Mouse (Mus musculus) adrenal gland, adult 2 months (tissue): ENCODE results near the gene Arhgef11. TPM values are rescaled to one million over a fixed set of nuclear protein-coding genes. Genes with fewer than 3 reads are reported as not detected.
A peak's percentile ranks its signal among the peaks of the same experiment; 100 is the strongest.

Source experiments
- DNase-seq: peaks from one replicate; pipeline ENCODE4 v3.0.0; 2021
- polyA plus RNA-seq: library from polyadenylated mRNA; depleted of rRNA; stranded (reverse); fragments of >200 nt; gene quantifications from 2 replicates; pipeline ENCODE4 v1.2.3, GENCODE M21; 2012
- total RNA-seq, 2 experiments: library from RNA; stranded (reverse); gene quantifications; 2 replicates each; pipeline ENCODE4 v1.2.3; 2021

Arhgef11 gene
- total and polyA plus RNA-seq, 3 experiments: 33.0 to 40.0 (median 38.0) TPM

DNA sequence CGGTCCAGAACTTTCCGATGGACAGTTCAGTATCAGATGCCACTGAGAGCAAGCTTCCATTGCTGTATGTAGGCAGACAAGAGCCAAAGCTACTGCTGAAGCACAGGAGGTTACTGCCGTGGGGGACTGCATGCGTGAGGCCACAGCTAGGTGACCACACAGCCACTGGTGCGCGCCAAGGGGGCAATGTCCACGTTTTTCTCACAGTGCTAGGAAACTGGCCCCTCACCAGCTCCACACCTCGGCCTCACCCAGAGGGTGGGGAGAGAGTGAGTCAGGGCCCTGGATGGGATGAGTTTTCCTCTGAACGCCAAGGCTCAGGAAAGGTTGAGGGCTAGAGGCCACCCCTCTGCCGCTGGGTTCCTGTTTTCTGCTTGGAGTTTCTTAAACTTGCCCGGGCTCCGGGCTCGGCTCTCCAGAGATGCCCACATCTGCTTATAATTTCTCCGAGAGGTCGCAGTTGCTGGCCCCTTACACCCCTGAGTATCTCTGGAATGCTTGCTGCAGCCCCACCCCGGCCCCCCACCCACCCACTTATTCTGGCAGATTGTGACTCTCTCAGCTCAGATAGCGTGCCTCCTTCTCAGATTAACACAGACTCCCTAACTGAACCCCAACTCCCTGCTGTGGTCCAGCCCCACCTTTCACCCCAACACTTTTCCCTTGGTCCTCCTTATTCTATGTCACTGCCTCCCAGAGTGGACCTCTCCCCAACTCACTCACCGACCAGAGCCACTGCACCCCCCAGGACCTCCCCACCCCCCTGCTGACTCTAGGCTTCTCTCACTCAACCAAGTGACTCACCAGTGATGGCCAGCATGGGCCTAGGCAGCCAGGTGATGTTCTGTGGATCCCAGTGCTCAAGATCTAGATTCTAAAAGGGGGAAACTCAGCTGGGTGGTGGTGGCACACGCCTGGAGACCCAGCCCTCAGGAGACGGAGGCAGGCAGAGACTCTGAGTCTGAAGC lies 144.3 kb downstream of the Arhgef11 start:
- no peak for DNase-seq

DNA sequence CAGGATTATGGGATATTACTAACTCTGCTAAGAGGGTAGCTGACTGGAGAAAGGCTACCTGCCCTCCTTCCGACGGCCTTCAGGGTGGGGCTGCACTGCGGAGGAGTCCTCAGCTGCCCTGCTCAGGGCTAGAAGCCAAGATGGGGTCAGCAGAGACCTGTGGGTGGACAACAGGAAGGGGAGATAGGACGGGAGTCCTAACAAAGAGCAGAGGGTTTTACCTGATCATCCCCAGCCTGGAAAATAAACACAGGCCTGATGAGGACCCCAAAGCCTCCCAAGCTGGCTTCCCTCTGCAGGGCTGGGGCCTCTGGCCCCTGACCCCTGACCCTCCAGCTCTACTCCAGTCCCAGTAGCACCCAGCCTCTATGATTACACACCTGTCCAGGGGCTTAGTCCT lies 145.8 kb downstream of the Arhgef11 start:
- no peak for DNase-seq

DNA sequence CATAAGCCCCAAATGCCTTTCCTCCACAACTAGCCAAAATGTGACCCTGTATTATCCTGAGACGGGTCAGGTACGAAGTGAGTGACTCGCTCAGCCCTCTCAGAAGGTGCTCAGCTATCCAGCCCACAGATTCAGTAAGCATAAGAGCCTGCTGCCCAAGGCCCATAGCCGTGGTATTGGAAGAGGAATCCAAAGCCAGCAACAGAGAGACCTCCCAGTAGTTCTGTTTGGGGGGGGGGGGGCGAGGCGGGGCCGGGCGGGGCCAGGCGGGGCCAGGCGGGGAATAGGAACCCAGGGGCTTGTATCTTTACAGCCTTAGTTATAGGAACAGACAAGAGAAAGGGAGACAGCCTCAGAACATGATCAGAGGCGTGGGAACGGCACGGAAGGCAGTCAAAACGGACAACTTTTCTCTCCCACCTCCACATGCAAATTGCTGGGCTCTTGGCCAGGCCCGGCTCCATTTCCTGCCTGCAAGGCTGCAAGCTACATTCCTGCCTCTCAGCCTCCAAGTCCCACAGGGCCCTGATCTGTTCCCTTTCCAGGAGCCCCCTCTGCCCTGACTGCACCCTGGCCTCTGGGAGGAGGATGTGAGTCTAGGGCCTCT lies 146.4 kb downstream of the Arhgef11 start:
- DNase-seq: peak; percentile 75

DNA sequence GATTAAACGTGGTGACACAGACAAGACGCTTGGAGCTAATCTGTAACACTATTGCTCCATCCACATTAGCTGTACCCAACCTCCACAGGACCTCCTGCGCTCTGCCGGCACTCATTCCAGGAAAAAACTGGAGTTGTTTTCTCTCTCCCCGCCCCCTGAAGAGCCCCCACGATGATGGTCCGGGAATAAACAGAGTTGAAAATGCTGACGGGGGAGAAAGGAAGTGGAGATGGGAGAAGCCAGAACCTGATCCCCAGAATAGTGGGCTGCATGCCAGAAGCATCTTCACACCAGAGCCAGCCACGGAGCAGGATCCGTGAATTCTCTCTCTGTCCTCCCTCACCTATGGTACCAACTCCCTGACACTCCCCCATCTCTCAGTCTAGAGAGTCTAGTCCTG lies 147.1 kb downstream of the Arhgef11 start:
- DNase-seq: no peak

DNA sequence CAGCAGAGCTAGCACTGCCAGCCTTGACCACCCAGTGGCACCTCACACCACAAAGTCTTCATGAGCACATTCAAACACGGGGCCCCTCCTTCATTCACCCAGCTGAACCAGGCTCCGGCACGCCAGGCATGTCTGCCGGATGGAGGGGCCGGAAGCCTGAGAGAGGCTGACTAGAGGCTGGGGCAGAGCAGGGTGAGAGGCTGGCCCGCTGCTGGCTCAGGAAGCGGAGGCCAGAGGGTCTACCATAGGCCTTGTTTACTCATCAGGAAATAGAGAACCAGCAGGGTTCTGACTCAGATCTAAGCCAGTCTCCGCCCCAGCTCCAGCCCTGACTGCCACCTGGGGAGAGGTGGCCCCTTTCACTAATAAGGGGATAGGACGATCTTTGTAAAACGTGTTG lies 147.7 kb downstream of the Arhgef11 start:
- DNase-seq: peak; percentile 68

DNA sequence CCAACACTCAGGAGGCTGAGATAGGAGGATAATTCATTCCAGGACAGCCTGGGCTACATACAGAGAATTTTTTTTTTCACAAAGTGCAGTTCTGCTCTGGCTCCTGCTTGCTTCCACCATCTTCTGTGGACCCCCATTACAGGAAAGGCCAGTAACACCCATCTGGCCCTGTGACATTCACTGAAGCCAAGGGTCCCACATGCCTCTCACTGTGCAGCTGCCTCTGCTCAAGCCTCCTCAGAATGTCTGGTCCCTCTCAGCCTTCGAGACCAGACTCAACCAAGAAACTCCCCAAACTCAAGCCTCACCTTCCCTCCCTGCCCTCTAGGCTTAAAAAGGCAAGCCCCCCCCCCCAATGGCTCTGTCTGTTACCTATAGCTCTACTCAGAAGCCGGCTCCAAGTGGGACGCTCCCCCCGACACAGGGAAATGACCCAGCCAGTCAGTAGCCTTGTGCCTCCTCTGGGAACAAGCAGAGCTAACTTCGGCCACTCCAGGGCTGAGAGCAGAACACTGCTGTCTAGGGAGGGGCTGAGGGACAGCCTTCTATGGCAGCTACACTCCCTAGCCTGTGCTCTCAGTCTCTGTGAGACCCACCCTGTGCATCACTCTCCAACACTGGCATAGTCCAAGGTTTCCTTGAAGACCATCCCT lies 148.4 kb downstream of the Arhgef11 start:
- DNase-seq: no peak

DNA sequence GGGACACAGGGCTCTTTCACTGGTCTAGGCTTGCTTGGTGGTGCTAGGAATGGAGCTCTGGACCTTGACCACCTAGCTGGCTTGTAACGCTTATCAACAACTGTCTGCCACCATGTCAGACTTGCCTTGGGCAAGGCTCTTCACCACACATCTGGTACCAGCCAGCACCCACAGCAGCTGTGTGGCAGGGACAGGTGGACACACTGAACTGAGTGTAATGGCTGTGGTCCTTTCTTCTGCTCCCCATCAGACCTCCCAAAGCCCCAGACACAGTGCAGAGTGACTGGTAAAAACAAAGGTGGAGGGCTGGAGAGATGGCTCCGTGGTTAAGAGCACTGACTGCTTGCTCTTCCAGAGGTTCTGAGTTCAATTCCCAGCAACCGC lies 148.9 kb downstream of the Arhgef11 start:
- no peak for DNase-seq

DNA sequence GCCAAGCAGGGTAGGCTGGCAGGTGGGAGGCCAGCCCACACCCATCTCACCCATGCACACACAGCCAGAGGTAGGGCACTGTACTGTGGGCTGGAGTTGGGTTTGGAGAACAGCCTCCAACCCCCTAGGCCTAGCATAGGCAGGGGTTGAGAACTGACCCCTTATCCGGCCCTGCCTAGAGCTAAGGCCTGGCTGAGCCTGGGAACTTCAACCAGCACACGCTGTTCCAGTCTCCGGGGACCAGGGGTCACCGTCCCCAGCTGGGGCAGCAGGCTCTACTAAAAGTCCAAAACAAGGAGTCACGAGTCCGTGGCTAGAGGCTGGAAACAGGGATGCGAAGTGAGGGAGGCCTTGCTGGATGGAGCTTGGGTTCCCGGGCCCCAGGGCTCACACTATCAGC lies 150.4 kb downstream of the Arhgef11 start:
- DNase-seq: no peak

DNA sequence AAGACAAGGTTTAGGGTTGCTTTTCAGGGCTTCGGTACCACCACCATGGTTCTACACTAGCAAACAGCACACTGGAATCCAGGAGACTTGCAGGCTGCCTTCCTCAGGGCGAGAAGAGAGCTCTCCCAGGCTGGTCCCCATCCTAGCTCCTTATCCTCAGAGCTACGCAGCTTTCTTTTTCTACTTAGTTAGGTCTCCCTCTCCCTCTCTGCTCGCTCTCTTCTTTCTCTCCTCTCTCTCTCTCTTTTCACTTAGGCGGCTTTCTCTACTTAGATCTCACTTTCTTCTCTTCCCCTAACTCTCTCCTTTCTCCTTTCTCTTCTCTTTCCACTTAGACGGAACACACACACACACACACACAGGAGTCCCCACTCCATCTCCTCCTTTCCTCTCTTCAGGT lies 151.1 kb downstream of the Arhgef11 start:
- DNase-seq: no peak

DNA sequence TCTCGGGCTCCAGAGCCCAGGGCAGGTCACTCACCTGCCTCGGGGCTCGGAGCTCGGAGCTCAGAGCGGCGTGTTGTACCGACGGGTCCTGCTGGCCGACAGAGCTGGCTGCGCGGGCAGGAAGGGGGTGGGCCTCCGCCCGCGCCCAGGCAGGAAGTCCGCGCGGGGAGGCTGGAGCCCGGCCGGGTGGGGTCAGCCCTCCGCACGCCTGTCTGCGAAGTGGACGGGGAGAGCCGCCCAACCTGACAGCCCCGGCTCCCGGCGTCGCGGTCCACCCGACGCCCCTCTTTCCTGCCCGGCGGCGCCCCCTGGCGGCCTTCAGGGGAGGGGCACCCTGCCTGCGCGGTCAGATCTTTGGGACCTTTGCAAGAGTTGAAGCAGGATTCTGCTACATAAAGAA lies 151.5 kb downstream of the Arhgef11 start:
- peak; percentile 87 for DNase-seq

DNA sequence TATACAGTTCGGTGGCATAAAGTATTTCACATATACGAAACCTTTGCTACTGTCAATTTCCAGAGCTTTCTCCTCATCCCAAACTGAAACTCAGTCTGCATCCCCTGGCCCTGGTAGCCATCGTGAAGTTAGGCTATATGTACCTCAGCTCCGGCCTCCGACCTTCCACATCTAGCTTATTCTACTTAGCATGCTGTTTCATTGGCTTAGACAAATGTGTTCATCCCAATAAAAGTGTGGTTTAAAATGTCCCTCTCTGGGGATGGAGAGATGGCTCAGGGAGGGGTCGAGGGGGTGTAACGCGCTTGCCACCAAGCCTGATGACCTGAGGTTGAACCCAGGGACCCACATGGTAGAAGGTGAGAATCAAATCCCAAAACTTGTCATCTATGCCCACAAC lies 152.1 kb downstream of the Arhgef11 start:
- no peak for DNase-seq

DNA sequence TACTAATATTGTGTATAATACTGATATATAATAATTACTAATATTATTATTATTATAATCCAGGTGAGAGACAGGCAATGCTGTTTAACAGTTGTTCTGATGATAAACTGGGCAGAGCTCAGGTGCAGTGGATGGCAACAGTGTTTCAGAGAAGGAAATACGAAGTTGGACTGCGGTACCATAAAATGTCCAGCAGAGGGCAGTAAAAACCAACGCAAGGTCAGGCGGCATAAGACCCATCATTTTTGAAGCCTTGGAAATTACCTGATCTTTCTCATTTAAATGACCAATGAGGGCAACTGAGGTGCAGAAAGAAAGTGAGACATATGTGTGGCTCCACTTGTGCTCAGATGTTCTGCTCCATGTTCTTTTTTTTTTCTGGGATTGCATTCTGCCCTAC lies 152.9 kb downstream of the Arhgef11 start:
- no peak for DNase-seq

DNA sequence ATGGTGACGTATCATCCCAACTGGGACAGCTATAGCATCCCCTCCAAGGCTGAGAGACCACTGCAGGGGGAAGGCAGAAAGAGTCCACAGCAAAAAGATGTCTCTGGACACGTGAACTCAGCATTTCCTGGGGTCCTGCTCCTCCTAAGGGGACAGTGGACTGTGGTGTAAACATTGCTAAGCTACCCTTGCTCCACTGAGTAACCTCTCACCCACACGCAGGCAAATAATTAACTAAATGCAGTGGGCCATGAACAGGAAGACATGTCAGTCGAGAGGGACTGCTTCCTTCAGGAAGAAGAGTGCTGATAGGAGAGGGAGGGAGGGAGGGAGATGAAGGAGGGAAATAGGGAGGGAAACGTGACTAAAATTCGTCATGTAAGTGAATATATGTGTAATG lies 153.7 kb downstream of the Arhgef11 start:
- DNase-seq: no peak

DNA sequence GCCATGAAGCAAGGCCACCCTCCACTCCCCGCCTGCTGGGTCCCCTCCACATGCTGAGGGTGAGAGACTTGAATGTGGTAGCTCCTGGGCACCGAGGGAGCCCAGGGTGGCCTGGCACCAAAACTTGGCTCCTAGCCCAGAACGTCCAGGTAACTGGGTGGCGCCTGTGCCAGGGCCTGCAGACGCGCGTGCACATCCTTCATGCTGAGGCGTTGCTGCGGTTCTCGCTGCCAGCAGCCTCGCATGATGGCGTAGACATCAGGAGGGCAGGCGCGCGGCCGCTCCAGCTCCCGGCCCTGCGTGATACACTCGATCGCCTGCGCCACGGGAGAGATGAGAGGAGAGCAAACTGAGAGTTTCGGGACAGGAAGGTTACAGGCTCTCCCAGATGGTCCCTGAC lies 160.9 kb downstream of the Arhgef11 start:
- no peak for DNase-seq

DNA sequence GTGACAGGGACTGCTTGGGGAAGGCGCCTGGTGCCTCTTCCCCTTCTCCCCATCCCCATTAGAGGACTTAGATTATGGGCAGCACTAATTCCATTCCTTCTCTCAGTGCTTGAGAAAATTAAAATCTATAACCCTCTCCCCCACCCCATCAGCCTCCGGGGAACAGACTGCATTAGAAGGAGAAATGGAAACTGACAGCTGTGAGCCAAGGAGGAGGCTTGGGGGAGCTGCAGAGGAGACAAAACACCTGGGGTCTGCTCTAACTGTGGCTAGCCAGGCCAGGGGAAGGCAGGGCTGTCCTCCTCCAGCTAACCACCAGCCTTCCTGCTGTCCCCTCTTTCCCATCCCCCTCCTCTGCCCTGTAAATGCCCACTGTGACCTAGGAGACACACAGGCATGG lies 161.7 kb downstream of the Arhgef11 start:
- no peak for DNase-seq

DNA sequence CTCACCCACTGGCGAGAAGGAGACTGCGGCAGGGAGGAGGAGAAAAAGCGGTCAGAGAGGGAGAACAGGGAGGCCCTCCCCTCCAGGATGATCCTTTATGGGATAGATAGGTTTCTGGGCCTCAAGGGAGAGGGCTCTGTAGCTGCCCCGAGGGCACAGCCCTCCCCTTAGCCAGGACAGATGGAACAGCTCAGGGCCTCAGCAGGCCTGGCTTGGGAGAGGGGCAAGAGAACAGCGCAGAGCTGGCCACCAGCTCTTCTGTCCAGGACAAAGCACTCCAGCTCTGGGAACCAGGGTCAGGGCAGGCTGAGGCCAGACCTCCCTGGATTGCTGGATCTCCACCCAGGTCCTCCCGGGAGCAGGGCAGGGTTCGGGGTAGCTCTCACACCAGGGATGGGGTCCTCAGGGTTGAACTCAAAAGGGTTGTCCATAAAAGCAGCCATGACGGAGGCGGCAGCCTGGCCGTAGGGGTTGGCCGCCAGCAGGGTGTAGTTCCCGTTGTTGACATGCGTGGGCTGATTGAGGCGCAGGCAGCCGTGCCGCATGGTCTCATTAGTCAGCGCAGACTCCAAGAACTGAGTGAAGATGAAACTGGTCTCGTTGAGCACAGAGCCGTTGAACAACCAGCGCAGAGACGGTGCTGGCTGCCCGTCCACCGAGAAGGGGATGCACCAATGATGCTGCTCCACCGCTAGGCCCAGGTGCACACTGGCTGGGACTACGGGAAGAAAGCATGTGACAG lies 166.1 kb downstream of the Arhgef11 start:
- DNase-seq: no peak

DNA sequence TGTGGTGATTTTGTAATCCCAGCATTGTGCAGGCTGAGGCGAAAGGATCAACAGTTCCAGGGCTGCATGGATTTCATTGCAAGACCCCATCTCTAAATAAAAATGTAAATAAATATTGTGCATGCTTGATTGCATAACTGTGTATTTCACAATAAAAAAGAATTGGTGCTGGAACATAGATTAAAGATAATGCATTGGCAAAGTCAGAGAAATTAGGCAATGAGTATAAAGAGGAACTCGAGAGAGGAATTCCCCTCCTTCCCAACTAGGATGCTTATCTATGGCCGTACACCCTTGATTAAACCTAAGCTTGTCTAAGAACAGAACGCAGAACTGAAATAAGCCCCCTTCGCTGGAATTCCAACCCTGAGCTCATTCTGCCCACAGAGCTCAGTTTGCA lies 167.8 kb downstream of the Arhgef11 start:
- DNase-seq: no peak

DNA sequence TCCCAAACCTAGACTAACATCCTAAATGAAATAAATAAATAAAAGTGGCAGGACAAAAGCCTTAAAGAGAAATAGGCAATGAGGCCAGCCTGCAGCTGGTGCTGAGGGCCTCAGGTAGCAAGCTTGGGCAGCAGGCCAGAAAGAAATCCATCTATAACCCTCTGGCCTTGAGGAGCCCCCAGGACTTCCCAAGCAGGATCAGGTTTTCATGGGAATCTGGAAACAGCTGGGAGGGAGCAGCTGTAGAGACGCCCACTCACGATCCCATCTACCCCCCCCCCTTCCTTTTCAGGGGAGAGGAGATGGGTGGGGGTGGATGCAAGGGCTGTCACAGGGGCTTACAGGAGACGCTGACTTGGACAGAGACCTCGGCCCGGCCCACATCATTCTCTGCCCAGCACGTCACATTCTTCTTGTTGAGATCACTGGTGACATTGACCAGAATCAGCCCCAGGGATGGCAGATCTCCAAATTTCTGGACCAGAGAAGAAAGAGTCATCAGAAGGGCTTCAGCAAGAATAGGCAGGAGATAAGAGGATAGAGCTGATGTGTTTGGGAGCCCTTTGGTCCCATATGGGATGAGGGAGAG lies 168.4 kb downstream of the Arhgef11 start:
- DNase-seq: peak; percentile 55
